Mouse (Mus musculus) bone marrow macrophage, adult 2 months (primary cell): ENCODE results near the gene Fam187a.

ENCODE experiments used
- CTCF ChIP-seq: IDR thresholded peaks from 2 replicates; pipeline ENCODE4 v1.5.1; 2012; ENCODE audit warnings: low read depth, mild to moderate bottlenecking, low read length, moderate library complexity
- POLR2A ChIP-seq: IDR thresholded peaks from 2 replicates; pipeline ENCODE4 v1.6.1; 2012; ENCODE audit warnings: mild to moderate bottlenecking, low read depth, low read length, borderline replicate concordance

DNA sequence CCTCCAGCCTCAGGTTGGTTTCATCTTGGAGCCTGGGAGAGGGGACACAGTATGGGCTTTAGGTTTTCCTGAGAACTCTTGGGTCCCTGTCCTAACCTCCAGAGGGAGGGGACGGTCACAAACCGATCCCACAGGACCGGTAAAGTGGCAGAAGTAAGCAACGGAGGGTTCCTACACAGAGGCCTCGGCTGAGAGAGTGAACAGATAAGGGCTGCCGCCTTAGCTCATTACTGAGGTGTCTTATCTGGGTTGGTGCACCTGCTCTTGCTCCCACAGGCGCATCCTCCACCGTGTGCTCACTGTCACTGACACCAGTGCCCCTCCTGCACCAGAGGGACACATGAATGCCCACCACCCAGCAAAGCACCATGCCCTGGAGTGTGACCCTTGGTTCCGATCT, 10.8 kb downstream of the Fam187a start:
- TF ChIP-seq POLR2A (no peak), CTCF (no peak)
